Mouse (Mus musculus): ENCODE data around the gene Wnt4. TPM values are rescaled to one million over a fixed set of nuclear protein-coding genes. Genes with fewer than 3 reads are reported as not detected.

Gene Wnt4
- polyA plus RNA-seq (2015; fragmentation: Nextera tagmentation; extraction: Ambion mirVana) = 0.78 and 1.7 TPM in 2 replicates

DNA sequence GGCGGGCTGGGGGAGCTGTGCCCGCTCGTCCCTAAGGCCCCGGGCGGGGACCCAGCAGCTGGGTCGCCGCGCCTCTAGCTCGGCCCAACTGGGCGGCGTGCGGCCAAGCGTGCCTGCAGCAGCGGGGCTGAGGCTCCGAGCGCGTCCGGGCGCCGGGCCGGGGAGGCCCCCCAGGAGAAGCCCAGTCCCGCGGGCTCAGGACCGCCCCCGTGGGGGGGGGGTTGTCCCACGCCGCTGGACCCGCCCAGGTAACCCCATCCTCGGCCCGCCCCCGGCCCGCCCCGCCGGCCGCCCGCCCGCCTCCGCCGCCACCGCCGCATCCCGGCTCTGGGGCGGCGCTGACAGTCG lies at the start of gene Wnt4:
Wnt4 (plus strand) TSS at position 324 of the 348 bp plus-strand sequence.
- peaks cover 65% of the 10 kb centered on the region for H3K27me3 ChIP-seq
- peak within 1 kb of the TSS; percentile 10 for H3K9ac ChIP-seq (replicated peaks)
- ATAC-seq (replicated peaks) = peak; percentile 71
- H3K4me1 ChIP-seq = peaks cover 22% of the 10 kb centered on the region
- H3K27ac ChIP-seq (replicated peaks) = no peak within 1 kb of the TSS
- peak within 1 kb of the TSS; percentile 47 for H3K4me3 ChIP-seq
- H3K4me2 ChIP-seq (replicated peaks) = peak within 1 kb of the TSS; percentile 67
- no peaks in the 10 kb centered on the region for H3K36me3 ChIP-seq
- WGBS = 0% methylated on average over 19 of the region's 45 CpGs
- no peaks in the 10 kb centered on the region for H3K9me3 ChIP-seq

DNA sequence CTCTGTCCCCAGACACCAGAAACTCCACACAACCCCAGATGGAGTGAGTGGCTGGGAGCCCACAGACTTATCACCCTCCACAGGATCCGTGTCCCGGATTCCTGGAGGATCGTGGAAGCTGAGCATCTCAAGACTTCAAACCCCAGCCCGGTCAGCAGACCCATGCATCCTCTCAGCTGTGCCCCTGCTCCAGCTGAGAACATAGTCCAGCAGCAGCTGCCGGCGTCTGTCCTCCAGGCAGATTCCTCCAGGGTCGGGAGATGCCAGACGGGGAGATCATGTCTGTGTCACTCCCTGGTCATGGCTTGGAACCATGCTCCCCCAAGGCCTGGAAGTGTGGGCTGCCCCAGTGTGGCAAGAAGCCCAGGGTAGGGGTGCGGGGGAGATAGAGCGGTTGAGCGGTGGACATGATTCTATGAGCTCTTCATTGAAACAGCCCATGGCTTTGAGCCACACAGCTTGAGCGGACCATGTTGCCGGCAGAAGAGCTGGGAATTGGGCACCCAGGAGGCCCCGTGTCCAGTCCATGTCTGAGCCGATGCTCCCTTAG lies 48.6 kb upstream of the Wnt4 start:
- Histone ChIP-seq H3K36me3 (no peaks in the 10 kb centered on the region), H3K9me3 (no peaks in the 10 kb centered on the region), H3K9ac (replicated peaks) (no peak overlapping the region), H3K27me3 (no peaks in the 10 kb centered on the region), H3K27ac (replicated peaks) (no peak overlapping the region), H3K4me3 (no peak overlapping the region), H3K4me2 (replicated peaks) (no peak overlapping the region), H3K4me1 (0 out of 2 replicates have a peak, but pooled peaks cover 4% of the 10 kb centered on the region)
- 89% methylated on average over 15 of the region's 15 CpGs for WGBS
- ATAC-seq (replicated peaks) = no peak

DNA sequence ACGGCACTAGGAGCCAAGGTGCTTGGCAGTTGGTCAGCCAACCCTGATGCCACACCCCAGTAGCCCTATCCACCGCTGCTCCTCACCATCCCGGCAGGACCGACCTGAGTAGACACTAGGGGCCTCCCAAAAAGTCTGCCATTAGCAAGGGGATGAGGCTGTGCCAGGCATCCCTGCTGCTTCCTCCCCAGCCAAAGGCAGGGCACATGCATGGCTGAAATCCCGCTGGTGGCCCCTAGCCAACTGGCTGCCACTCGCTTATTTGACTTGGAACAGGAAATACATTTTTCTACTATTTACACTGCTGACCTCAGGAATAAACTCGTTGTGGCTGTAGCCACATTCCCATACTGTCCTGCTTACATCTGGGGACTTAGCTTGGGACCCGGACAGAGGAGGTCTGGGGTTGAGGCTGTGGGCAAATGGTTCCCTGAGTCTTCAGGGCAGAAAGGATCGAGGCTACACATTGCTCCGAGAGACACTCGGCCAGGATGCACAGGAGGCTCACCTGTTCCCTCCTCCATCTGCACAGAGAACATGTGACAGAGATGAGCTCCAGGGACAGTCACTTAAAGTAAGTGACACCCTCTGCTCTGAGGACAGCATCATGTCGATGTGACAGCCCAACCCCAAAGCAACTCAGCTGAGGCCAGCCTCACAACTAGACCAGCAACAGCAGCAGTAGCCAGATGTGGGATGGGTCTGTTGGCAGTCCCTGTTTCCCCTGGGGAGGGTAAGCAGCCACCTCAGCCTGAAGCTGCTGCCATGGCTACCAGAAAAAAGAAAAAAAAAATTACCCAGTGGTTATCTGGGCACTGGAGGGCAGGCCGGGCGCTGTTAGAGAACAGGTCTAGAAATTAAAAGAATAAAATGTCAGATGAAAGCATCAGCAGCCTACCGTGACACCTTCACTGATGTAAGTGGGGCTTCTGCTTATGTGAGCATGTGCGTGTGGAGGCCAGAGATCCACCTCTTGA lies 45.5 kb upstream of the Wnt4 start:
- ATAC-seq (replicated peaks) = no peak
- Histone ChIP-seq H3K4me3 (no peak overlapping the region), H3K9ac (replicated peaks) (no peak overlapping the region), H3K4me2 (replicated peaks) (no peak overlapping the region), H3K9me3 (no peaks in the 10 kb centered on the region), H3K36me3 (no peaks in the 10 kb centered on the region), H3K4me1 (0 out of 2 replicates have a peak, but pooled peaks cover 4% of the 10 kb centered on the region), H3K27ac (replicated peaks) (no peak overlapping the region), H3K27me3 (no peaks in the 10 kb centered on the region)
- 74% methylated on average over 16 of the region's 16 CpGs for WGBS

DNA sequence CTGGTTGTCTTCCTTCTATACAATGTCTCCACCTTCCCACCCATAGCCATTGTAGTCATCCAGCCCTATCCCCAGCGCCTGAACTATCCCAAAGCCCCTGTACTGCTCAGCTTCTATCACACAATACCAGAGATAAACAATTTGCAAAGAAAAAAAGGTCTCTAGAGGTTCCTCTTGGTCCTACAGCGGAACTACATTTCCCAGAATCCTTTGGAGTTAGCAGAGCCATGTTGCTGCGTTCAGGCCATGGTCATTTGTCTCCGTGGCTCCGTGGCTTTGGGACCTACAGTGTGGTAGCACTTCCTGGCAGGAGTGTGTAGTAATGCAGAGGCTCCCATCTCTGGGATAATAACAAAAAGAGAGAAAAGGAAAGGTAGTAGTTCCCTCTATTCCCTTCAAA lies 43.7 kb upstream of the Wnt4 start:
- whole genome bisulfite sequencing = 69% methylated on average over 5 of the region's 5 CpGs
- Histone ChIP-seq H3K4me2 (replicated peaks) (no peak overlapping the region), H3K4me1 (0 out of 2 replicates have a peak, but pooled peaks cover 4% of the 10 kb centered on the region), H3K27me3 (no peaks in the 10 kb centered on the region), H3K36me3 (no peaks in the 10 kb centered on the region), H3K9ac (replicated peaks) (no peak overlapping the region), H3K9me3 (no peaks in the 10 kb centered on the region), H3K27ac (replicated peaks) (no peak overlapping the region), H3K4me3 (no peak overlapping the region)
- no peak for ATAC-seq (replicated peaks)

DNA sequence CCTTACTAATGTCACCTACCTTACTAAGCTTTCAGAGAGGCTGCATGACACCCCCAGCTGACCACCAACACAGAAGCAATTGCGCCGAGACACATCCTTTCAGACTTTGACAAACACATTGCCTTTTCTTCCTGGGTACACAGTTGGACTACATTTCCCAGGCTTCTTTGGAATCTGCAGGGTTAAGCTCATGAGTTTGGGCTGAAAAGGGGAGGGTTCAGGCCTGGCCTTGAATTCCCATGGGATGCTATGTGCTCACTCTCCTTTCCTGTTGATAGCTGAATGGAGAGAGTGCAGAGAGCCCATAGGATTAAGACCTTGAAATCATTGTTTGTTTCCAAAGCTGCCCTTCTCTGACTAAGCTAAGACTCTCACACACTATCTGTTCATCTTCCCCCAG lies 42.8 kb upstream of the Wnt4 start:
- Histone ChIP-seq H3K27ac (replicated peaks) (no peak overlapping the region), H3K36me3 (no peaks in the 10 kb centered on the region), H3K4me1 (0 out of 2 replicates have a peak, but pooled peaks cover 4% of the 10 kb centered on the region), H3K4me3 (no peak overlapping the region), H3K9me3 (no peaks in the 10 kb centered on the region), H3K27me3 (no peaks in the 10 kb centered on the region), H3K9ac (replicated peaks) (no peak overlapping the region), H3K4me2 (replicated peaks) (no peak overlapping the region)
- 88% methylated on average over 2 of the region's 2 CpGs for WGBS
- ATAC-seq (replicated peaks) = no peak

DNA sequence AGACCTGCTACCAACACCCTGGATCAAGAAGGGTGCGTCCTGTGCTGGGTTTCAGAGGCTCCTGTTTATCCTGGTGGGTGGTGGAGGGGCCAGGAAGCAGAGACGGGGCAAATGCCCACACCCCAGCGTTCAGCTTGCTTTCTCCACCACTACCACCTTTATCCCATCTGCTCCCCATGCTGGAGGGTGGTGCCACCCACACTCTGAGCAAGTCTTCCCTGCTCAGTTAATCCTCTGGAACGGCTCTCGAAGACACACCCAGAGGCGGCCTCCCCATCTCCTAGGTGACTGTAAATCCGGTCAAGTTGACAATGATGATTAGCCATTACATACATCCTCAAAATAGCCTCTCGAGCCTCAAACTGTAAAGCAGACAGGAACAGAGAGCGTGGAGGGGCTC lies 41.9 kb upstream of the Wnt4 start:
- no peak overlapping the region for H3K9ac ChIP-seq (replicated peaks)
- 0 out of 2 replicates have a peak, but pooled peaks cover 4% of the 10 kb centered on the region for H3K4me1 ChIP-seq
- 72% methylated on average over 9 of the region's 9 CpGs for WGBS
- no peak for ATAC-seq (replicated peaks)
- no peaks in the 10 kb centered on the region for H3K36me3 ChIP-seq
- H3K4me3 ChIP-seq = no peak overlapping the region
- no peaks in the 10 kb centered on the region for H3K27me3 ChIP-seq
- no peak overlapping the region for H3K27ac ChIP-seq (replicated peaks)
- no peaks in the 10 kb centered on the region for H3K9me3 ChIP-seq
- no peak overlapping the region for H3K4me2 ChIP-seq (replicated peaks)

DNA sequence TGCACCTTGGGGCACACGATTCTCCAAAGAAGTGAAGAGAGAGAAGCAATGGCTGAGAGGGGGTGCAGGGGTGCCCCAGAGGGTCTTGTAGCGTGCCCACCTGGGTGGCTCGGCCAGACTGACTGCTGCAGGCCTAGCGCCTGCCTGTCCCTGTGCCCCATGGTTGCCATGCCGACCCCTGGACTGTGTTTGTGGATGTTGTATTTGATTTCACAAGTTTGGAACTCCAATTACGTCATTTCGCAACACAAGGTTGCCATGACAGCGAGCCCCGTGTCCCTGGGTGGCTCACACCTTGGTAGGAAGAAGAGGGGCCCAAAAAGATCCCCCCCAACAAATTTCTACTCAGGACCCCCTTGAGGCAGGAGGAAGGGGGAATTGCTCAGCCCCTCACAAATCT lies 32.4 kb upstream of the Wnt4 start:
- H3K9ac ChIP-seq (replicated peaks) = no peak overlapping the region
- H3K27me3 ChIP-seq = no peaks in the 10 kb centered on the region
- H3K27ac ChIP-seq (replicated peaks) = no peak overlapping the region
- ATAC-seq (replicated peaks) = no peak
- no peak overlapping the region for H3K4me3 ChIP-seq
- H3K4me2 ChIP-seq (replicated peaks) = no peak overlapping the region
- 75% methylated on average over 9 of the region's 9 CpGs for WGBS
- H3K9me3 ChIP-seq = no peaks in the 10 kb centered on the region
- no peaks in the 10 kb centered on the region for H3K4me1 ChIP-seq
- H3K36me3 ChIP-seq = no peaks in the 10 kb centered on the region

DNA sequence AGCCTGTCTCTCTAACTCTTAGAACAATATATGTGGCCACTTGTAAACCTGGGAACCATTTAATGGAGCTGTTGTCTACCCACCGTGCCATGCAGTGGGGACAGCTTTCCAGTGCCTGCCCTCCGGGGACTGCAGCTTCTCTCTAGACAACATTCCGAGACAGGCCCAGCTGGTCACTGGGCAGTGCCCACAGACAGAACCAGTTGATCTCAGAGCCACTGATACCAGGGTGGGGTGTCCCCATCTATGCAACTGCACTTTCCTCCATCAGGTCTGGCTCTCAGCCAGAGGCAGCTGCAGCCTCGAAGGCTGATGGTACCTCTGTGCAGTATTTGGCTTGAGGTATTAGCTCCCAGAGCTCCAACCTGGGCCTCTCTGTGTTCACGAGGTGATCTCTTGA lies 27.0 kb upstream of the Wnt4 start:
- Histone ChIP-seq H3K9me3 (no peaks in the 10 kb centered on the region), H3K27ac (replicated peaks) (no peak overlapping the region), H3K36me3 (no peaks in the 10 kb centered on the region), H3K27me3 (no peaks in the 10 kb centered on the region), H3K4me3 (no peak overlapping the region), H3K4me2 (replicated peaks) (no peak overlapping the region), H3K4me1 (peaks cover 4% of the 10 kb centered on the region; the same call in 1 of the 2 replicates), H3K9ac (replicated peaks) (no peak overlapping the region)
- no peak for ATAC-seq (replicated peaks)
- 49% methylated on average over 5 of the region's 5 CpGs for WGBS

DNA sequence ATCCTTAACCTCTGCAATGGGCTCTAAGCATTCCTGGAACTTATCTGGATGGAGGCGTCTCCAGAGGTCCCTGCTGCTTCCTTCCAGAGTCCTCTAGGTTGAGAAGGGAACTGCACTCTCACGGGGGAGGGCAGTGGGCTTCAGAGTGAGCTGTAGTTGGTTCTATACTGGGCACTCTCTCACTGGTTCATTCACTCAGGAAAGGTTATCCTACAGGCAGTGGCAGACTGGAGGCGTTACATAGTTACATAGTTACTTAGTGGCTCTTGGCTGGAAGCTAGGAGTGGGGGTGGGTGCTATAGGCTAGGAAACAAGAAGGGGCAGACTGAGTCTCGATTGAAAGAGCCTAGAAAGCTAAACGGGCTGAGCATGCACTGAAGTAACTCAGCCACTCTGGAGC lies 26.4 kb upstream of the Wnt4 start:
- WGBS = 70% methylated on average over 5 of the region's 5 CpGs

DNA sequence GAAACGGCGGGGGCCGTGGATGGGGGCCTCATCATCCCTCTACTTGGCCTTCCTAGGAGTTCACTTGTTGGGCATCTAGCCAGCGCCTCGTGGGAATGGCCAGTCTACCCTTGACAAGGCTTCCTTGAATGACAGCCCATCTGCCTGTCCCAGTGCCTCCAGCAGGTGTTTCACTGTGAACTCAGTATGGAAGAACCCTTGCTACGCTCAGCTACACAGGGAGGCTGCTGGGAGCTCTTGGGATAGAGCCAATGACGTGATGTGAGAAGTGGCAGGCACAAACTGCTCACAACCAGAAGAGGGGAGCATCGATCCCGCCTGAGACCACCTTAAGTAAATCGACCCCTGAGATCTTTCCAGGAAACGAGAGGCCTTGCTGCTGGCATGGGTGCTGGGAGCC lies 23.7 kb upstream of the Wnt4 start:
- no peak overlapping the region for H3K4me2 ChIP-seq (replicated peaks)
- H3K27me3 ChIP-seq = no peaks in the 10 kb centered on the region
- no peak overlapping the region for H3K9ac ChIP-seq (replicated peaks)
- 55% methylated on average over 11 of the region's 11 CpGs for WGBS
- ATAC-seq (replicated peaks) = no peak
- H3K4me3 ChIP-seq = no peak overlapping the region
- H3K4me1 ChIP-seq = peaks cover 4% of the 10 kb centered on the region; the same call in 1 of the 2 replicates
- no peaks in the 10 kb centered on the region for H3K9me3 ChIP-seq
- H3K27ac ChIP-seq (replicated peaks) = no peak overlapping the region
- no peaks in the 10 kb centered on the region for H3K36me3 ChIP-seq

More for the DNA sequence above, 26.4 kb upstream of the Wnt4 start:
- Histone ChIP-seq H3K27ac (replicated peaks) (no peak overlapping the region), H3K4me2 (replicated peaks) (no peak overlapping the region), H3K4me3 (no peak overlapping the region), H3K27me3 (no peaks in the 10 kb centered on the region), H3K4me1 (peaks cover 4% of the 10 kb centered on the region; the same call in 1 of the 2 replicates), H3K36me3 (no peaks in the 10 kb centered on the region), H3K9me3 (no peaks in the 10 kb centered on the region), H3K9ac (replicated peaks) (no peak overlapping the region)
- ATAC-seq (replicated peaks) = no peak

DNA sequence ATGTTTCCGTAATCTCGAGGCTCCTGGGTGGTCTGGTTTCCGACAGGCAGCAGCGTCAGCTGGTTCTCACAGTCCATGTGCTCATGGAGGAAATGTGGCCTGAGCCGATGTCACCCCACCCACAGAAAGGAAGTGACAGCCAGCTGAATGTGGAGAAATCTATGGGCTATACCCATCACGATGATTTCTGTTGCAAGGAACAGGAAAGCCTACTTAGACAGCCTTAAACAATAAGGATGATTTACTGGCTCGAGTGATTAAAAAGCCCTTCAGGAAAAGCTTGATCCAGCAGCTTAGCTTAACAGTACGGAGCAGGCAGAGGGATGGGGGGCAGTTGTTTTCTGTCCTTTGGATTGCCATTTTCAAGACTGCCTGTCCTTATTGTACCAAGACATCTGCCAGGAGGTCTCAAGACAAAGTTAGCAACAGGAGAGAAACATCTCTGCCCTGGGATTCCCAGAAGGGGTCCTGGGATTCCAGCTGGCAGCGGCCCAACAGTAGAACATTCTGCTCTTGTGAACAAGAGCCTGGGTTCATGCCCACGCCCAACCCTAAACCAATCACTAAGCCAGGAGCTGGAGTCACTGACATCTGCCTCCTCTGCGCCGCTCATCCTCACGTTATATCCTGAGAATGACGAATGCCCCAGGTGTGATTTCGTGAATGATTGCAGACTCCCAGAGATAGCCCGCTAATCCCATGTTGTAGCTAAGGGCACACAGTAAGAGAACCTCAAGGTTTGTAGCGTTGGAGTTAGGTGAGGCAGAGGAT lies 22.9 kb upstream of the Wnt4 start:
- Histone ChIP-seq H3K4me3 (no peak overlapping the region), H3K4me1 (peaks cover 4% of the 10 kb centered on the region; the same call in 1 of the 2 replicates), H3K9ac (replicated peaks) (no peak overlapping the region), H3K27me3 (no peaks in the 10 kb centered on the region), H3K27ac (replicated peaks) (no peak overlapping the region), H3K9me3 (no peaks in the 10 kb centered on the region), H3K36me3 (no peaks in the 10 kb centered on the region), H3K4me2 (replicated peaks) (no peak overlapping the region)
- no peak for ATAC-seq (replicated peaks)
- 85% methylated on average over 17 of the region's 17 CpGs for whole genome bisulfite sequencing

DNA sequence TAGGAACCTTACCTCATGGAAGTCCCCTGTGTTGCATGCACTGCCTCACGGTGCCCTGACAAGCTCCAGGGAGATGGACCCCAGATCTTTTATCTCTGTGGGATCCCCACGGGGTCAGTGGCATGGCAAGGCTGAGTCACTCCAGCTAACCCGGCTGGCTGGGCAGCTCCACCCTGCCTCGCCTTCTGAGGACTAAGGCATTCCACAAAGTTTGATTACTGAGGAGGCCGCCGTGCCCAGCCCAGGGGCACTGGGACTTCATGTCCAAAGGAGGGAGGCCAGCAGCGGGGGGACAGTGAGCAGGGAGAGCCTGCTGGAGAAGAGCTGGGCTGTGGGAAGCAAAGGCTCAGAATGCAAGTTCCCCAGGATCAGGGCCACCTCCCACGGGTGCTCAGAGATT lies 21.7 kb upstream of the Wnt4 start:
- no peaks in the 10 kb centered on the region for H3K36me3 ChIP-seq
- H3K27me3 ChIP-seq = no peaks in the 10 kb centered on the region
- no peak overlapping the region for H3K9ac ChIP-seq (replicated peaks)
- ATAC-seq (replicated peaks) = no peak
- WGBS = 81% methylated on average over 8 of the region's 8 CpGs
- H3K4me2 ChIP-seq (replicated peaks) = no peak overlapping the region
- no peak overlapping the region for H3K27ac ChIP-seq (replicated peaks)
- H3K9me3 ChIP-seq = no peaks in the 10 kb centered on the region
- H3K4me3 ChIP-seq = no peak overlapping the region
- H3K4me1 ChIP-seq = peaks cover 4% of the 10 kb centered on the region; the same call in 1 of the 2 replicates

Data from forebrain, embryonic 15.5 days (tissue).